Mouse (Mus musculus) hindbrain, embryonic 12.5 days (tissue): ENCODE measurements around the gene Pnlip. TPM values are rescaled to one million over a fixed set of nuclear protein-coding genes. Genes with fewer than 3 reads are reported as not detected.

Source experiments
- ATAC-seq: fragments of 200-750 bp; cut with Nextera tagmentation; 2 replicates; pipeline ENCODE4 v1.8.0; 2017; ENCODE audit warnings: moderate TSS enrichment; ENCODE audit not compliant: low FRiP score
- H3K27ac ChIP-seq: fragments of 300-500 bp; sonication (generic); 2 replicates; pipeline ENCODE4 v1.5.1; 2016; ENCODE audit warnings: mild to moderate bottlenecking
- H3K27me3 ChIP-seq: fragments of 300-500 bp; sonication (generic); 2 replicates; pipeline ENCODE4 v1.6.1; 2016; ENCODE audit warnings: mild to moderate bottlenecking
- H3K36me3 ChIP-seq: fragments of 300-500 bp; sonication (generic); 2 replicates; pipeline ENCODE4 v1.6.1; 2016; ENCODE audit warnings: mild to moderate bottlenecking
- H3K4me1 ChIP-seq: fragments of 300-500 bp; sonication (generic); 2 replicates; pipeline ENCODE4 v1.6.1; 2016
- H3K4me2 ChIP-seq: fragments of 300-500 bp; sonication (generic); replicated peaks from 2 replicates; pipeline ENCODE4 v1.6.1; 2016; ENCODE audit warnings: mild to moderate bottlenecking
- H3K4me3 ChIP-seq: fragments of 300-500 bp; sonication (generic); 2 replicates; pipeline ENCODE4 v1.5.1; 2016; ENCODE audit warnings: mild to moderate bottlenecking
- H3K9ac ChIP-seq: fragments of 300-500 bp; sonication (generic); 2 replicates; pipeline ENCODE4 v1.6.1; 2016; ENCODE audit warnings: mild to moderate bottlenecking, moderate library complexity
- H3K9me3 ChIP-seq: fragments of 300-500 bp; sonication (generic); replicated peaks from 2 replicates; pipeline ENCODE4 v1.6.1; 2016; ENCODE audit warnings: mild to moderate bottlenecking
- WGBS: fragments of 180-500 bp; shearing (Covaris S2); methylation state at CpG from one replicate; pipeline ENCODE4 v1.1.7; 2016; 5-methylcytosine and 5-hydroxymethylcytosine counted together
- polyA plus RNA-seq: library from polyadenylated mRNA; unstranded; fragments of >200 nt; fragmentation: Nextera tagmentation; extraction: Ambion mirVana; gene quantifications from 2 replicates; pipeline ENCODE4 v1.2.1, GENCODE M21; 2016

The Pnlip gene
- polyA plus RNA-seq, 1 experiment from 2014 or later, result 0.35 TPM

- Histone ChIP-seq H3K9ac (no peak overlapping the region), H3K9me3 (no peaks in the 10 kb centered on the region), H3K4me1 (no peaks in the 10 kb centered on the region), H3K4me2 (no peak overlapping the region), H3K27me3 (no peaks in the 10 kb centered on the region), H3K27ac (no peak overlapping the region), H3K4me3 (no peak overlapping the region), H3K36me3 (no peaks in the 10 kb centered on the region)
- ATAC-seq, result no peak
- 79% methylated on average over 2 of the region's 2 CpGs for WGBS
Measured at GRCm38 (mm10) chr19:58663317-58663716, 11.0 kb downstream of the Pnlip start.

GRCm38 (mm10) chr19:58664901-58665300 is 12.6 kb downstream of the Pnlip start:
- no peaks in the 10 kb centered on the region for H3K27me3 ChIP-seq
- H3K4me2 ChIP-seq, result no peak overlapping the region
- no peak overlapping the region for H3K4me3 ChIP-seq
- H3K4me1 ChIP-seq, result no peaks in the 10 kb centered on the region
- no peaks in the 10 kb centered on the region for H3K9me3 ChIP-seq
- H3K27ac ChIP-seq, result no peak overlapping the region
- no peak overlapping the region for H3K9ac ChIP-seq
- no peaks in the 10 kb centered on the region for H3K36me3 ChIP-seq
- 88% methylated on average over 5 of the region's 5 CpGs for WGBS
- ATAC-seq, result no peak

GRCm38 (mm10) chr19:58674644-58675043 is 22.3 kb downstream of the Pnlip start:
- Histone ChIP-seq H3K27ac (no peak overlapping the region), H3K4me3 (no peak overlapping the region), H3K36me3 (no peaks in the 10 kb centered on the region), H3K9ac (no peak overlapping the region), H3K4me2 (no peak overlapping the region), H3K4me1 (0 out of 2 replicates have a peak, but pooled peaks cover 4% of the 10 kb centered on the region), H3K9me3 (no peaks in the 10 kb centered on the region), H3K27me3 (no peaks in the 10 kb centered on the region)
- ATAC-seq, result no peak
- WGBS, result 48% methylated on average over 2 of the region's 2 CpGs

- Histone ChIP-seq H3K27ac (no peak overlapping the region), H3K9ac (no peak overlapping the region), H3K36me3 (no peaks in the 10 kb centered on the region), H3K9me3 (no peaks in the 10 kb centered on the region), H3K4me2 (no peak overlapping the region), H3K4me1 (0 out of 2 replicates have a peak, but pooled peaks cover 4% of the 10 kb centered on the region), H3K4me3 (no peak overlapping the region), H3K27me3 (no peaks in the 10 kb centered on the region)
- 77% methylated on average over 8 of the region's 8 CpGs for WGBS
- ATAC-seq, result no peak
Measured at GRCm38 (mm10) chr19:58677117-58677516, 24.8 kb downstream of the Pnlip start.

- Histone ChIP-seq H3K9ac (no peak overlapping the region), H3K4me2 (no peak overlapping the region), H3K27me3 (no peaks in the 10 kb centered on the region), H3K4me3 (no peak overlapping the region), H3K4me1 (no peaks in the 10 kb centered on the region), H3K27ac (no peak overlapping the region), H3K36me3 (no peaks in the 10 kb centered on the region), H3K9me3 (no peaks in the 10 kb centered on the region)
- WGBS, result 98% methylated on average over 1 of the region's 1 CpGs
- ATAC-seq, result no peak
Measured at GRCm38 (mm10) chr19:58688933-58689332, 36.6 kb downstream of the Pnlip start.

- H3K27ac ChIP-seq, result no peak overlapping the region
- H3K9me3 ChIP-seq, result no peaks in the 10 kb centered on the region
- H3K4me1 ChIP-seq, result no peaks in the 10 kb centered on the region
- no peaks in the 10 kb centered on the region for H3K27me3 ChIP-seq
- H3K9ac ChIP-seq, result no peak overlapping the region
- H3K36me3 ChIP-seq, result no peaks in the 10 kb centered on the region
- no peak overlapping the region for H3K4me2 ChIP-seq
- no peak for ATAC-seq
- WGBS, result 84% methylated on average over 3 of the region's 3 CpGs
- no peak overlapping the region for H3K4me3 ChIP-seq
Measured at GRCm38 (mm10) chr19:58695314-58695713, 43.0 kb downstream of the Pnlip start.

GRCm38 (mm10) chr19:58696235-58696634 is 43.9 kb downstream of the Pnlip start:
- H3K4me3 ChIP-seq, result no peak overlapping the region
- H3K4me1 ChIP-seq, result no peaks in the 10 kb centered on the region
- H3K27ac ChIP-seq, result no peak overlapping the region
- ATAC-seq, result no peak
- no peaks in the 10 kb centered on the region for H3K27me3 ChIP-seq
- no peaks in the 10 kb centered on the region for H3K9me3 ChIP-seq
- WGBS, result 79% methylated on average over 2 of the region's 2 CpGs
- no peak overlapping the region for H3K4me2 ChIP-seq
- H3K36me3 ChIP-seq, result no peaks in the 10 kb centered on the region
- no peak overlapping the region for H3K9ac ChIP-seq

GRCm38 (mm10) chr19:58704556-58704955 is 52.3 kb downstream of the Pnlip start:
- Histone ChIP-seq H3K9me3 (no peaks in the 10 kb centered on the region), H3K36me3 (no peaks in the 10 kb centered on the region), H3K9ac (no peak overlapping the region), H3K27ac (no peak overlapping the region), H3K27me3 (no peaks in the 10 kb centered on the region), H3K4me3 (no peak overlapping the region), H3K4me1 (no peaks in the 10 kb centered on the region), H3K4me2 (no peak overlapping the region)
- no peak for ATAC-seq
- WGBS, result 83% methylated on average over 4 of the region's 4 CpGs

GRCm38 (mm10) chr19:58708611-58709010 is 56.3 kb downstream of the Pnlip start:
- no peak overlapping the region for H3K4me3 ChIP-seq

GRCm38 (mm10) chr19:58717925-58718324 is 65.6 kb downstream of the Pnlip start:
- Histone ChIP-seq H3K27me3 (no peaks in the 10 kb centered on the region), H3K4me1 (no peaks in the 10 kb centered on the region), H3K36me3 (no peaks in the 10 kb centered on the region), H3K9ac (no peak overlapping the region), H3K9me3 (no peaks in the 10 kb centered on the region), H3K4me2 (no peak overlapping the region), H3K27ac (no peak overlapping the region), H3K4me3 (no peak overlapping the region)
- no peak for ATAC-seq
- 91% methylated on average over 4 of the region's 4 CpGs for WGBS

More at GRCm38 (mm10) chr19:58708611-58709010, 56.3 kb downstream of the Pnlip start:
- WGBS, result 67% methylated on average over 3 of the region's 3 CpGs
- no peak for ATAC-seq
- no peaks in the 10 kb centered on the region for H3K36me3 ChIP-seq
- no peaks in the 10 kb centered on the region for H3K4me1 ChIP-seq
- H3K27ac ChIP-seq, result no peak overlapping the region
- no peak overlapping the region for H3K9ac ChIP-seq
- H3K9me3 ChIP-seq, result no peaks in the 10 kb centered on the region
- no peak overlapping the region for H3K4me2 ChIP-seq
- H3K27me3 ChIP-seq, result no peaks in the 10 kb centered on the region

- H3K27me3 ChIP-seq, result no peaks in the 10 kb centered on the region
- no peak overlapping the region for H3K27ac ChIP-seq
- ATAC-seq, result no peak
- no peak overlapping the region for H3K4me3 ChIP-seq
- H3K36me3 ChIP-seq, result no peaks in the 10 kb centered on the region
- H3K4me1 ChIP-seq, result no peaks in the 10 kb centered on the region
- no peak overlapping the region for H3K4me2 ChIP-seq
- H3K9ac ChIP-seq, result no peak overlapping the region
- H3K9me3 ChIP-seq, result no peaks in the 10 kb centered on the region
Measured at GRCm38 (mm10) chr19:58720439-58720838, 68.1 kb downstream of the Pnlip start.

GRCm38 (mm10) chr19:58726551-58726950 is 74.3 kb downstream of the Pnlip start:
- Histone ChIP-seq H3K36me3 (no peaks in the 10 kb centered on the region), H3K27ac (no peak overlapping the region), H3K4me3 (no peak overlapping the region), H3K9me3 (no peaks in the 10 kb centered on the region), H3K9ac (no peak overlapping the region), H3K4me2 (no peak overlapping the region), H3K4me1 (no peaks in the 10 kb centered on the region), H3K27me3 (no peaks in the 10 kb centered on the region)
- ATAC-seq, result no peak
- WGBS, result 86% methylated on average over 5 of the region's 5 CpGs

- no peaks in the 10 kb centered on the region for H3K27me3 ChIP-seq
- H3K4me1 ChIP-seq, result no peaks in the 10 kb centered on the region
- no peak for ATAC-seq
- H3K9me3 ChIP-seq, result no peaks in the 10 kb centered on the region
- no peak overlapping the region for H3K9ac ChIP-seq
- H3K4me3 ChIP-seq, result no peak overlapping the region
- H3K4me2 ChIP-seq, result no peak overlapping the region
- WGBS, result 73% methylated on average over 5 of the region's 5 CpGs
- no peak overlapping the region for H3K27ac ChIP-seq
- no peaks in the 10 kb centered on the region for H3K36me3 ChIP-seq
Measured at GRCm38 (mm10) chr19:58727756-58728155, 75.5 kb downstream of the Pnlip start.
